Mouse (Mus musculus): ENCODE data around the gene Lce6a.

DNA sequence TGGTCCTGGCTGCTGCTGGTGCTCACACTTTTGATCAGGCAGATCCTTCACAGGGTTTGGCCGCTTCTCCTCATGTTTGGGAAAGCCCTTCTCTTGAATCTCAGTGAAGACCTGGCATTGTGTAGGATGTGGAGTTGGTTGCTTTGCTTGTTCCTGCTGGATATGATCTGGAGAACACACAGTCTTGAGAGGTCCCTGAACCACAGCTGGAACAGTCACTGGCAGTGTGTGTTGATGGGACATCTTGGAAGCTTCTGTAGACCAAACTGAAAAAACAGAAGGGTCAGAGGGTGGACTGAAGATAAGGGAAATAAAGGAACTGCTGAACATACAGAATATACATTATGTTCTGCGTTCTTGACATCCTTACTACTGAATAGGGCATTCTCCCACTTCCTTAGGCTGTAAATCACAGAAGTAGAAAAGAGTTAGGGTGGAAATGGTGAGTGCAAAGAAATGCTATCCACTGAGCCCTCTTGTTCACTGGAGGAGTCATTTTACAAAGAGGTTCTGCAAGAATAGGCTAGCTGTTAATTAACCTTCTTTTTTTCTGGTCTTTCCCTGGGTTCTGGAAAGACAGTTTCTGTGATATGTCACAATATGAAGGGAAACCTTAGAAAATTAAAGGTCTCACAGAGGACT, 48.8 kb downstream of the Lce6a start:
- no peak for TF ChIP-seq CTCF (IDR thresholded peaks at IDR 0.05; ENCODE audit: low read depth, low read length)
- TF ChIP-seq GATA1 (IDR thresholded peaks at IDR 0.05; ENCODE audit: borderline replicate concordance, low read length): no peak
- TF ChIP-seq TAL1 (conservative IDR thresholded peaks at IDR 0.05; ENCODE audit: low read depth, low read length): no peak
- no peak for TF ChIP-seq POLR2AphosphoS5 (IDR thresholded peaks at IDR 0.05; ENCODE audit: insufficient replicate concordance, low read depth, low read length)
- no peak for TF ChIP-seq GATA2 (IDR thresholded peaks at IDR 0.05; ENCODE audit: borderline replicate concordance, low read depth, low read length)
